Mouse (Mus musculus): ENCODE measurements around the gene Fcgbp.

The Fcgbp gene

DNA sequence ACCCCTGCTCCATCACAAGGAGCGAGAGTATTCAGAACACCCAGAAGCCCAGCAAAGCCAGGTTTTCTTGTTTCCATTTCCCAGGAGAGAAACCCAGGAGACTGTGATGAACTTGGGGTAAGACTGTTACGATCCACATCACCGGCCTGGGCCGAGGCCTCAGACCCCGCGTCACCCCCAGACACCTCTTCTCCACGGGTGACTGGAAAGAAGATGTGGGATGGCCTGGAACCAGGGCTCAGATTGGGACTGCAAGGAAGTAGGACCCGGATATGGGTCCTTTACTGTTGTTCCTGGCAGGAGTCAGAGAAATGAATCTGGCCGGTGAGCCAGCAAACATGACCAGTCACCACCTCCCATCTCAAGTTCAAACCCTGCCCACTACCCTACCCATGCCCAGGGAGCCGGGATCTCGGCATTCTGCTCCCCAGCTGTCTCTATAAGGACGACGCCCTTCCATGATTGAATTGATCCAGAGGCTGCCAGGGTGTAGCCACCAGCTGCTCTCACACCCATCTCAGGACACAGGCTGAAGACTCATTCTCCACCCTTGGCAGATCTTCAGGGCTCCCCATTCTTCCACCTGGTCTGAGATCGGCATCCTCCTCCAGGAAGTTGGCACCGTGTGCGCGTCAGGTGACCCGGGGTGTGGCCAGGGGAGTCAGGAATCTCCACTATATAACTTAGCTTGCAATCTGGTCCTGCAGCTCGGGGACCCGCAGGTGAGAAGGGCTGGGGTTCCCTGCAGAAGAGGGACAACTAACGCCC is at the start of gene Fcgbp:
Gene Fcgbp, plus strand, starts transcription at position 706 of the 768 bp plus-strand sequence.
- TF ChIP-seq GATA4 (IDR thresholded peaks at IDR 0.05; ENCODE audit: insufficient replicate concordance, low read length), result no peak

DNA sequence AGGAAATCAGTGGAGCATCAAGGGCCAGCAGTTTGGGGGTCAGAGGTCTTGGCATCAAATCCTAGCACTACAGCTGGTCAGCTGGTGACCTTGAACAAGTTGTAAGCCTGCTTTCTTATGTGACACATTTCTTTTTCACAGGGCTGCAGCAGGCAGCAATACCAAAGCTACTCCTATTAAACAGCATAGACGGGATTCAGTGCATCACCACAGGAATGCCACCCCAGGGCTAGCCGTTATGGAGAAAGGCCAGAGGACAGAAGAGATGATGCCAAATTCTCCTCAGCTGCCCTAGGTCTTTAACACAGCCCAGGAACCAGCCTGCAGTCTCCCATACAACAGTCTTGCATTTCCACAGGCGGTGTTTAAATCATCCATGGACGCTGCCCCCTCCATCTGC is 26.5 kb upstream of the Fcgbp start:
- TF ChIP-seq GATA4 (IDR thresholded peaks at IDR 0.05; ENCODE audit: insufficient replicate concordance, low read length), result no peak

DNA sequence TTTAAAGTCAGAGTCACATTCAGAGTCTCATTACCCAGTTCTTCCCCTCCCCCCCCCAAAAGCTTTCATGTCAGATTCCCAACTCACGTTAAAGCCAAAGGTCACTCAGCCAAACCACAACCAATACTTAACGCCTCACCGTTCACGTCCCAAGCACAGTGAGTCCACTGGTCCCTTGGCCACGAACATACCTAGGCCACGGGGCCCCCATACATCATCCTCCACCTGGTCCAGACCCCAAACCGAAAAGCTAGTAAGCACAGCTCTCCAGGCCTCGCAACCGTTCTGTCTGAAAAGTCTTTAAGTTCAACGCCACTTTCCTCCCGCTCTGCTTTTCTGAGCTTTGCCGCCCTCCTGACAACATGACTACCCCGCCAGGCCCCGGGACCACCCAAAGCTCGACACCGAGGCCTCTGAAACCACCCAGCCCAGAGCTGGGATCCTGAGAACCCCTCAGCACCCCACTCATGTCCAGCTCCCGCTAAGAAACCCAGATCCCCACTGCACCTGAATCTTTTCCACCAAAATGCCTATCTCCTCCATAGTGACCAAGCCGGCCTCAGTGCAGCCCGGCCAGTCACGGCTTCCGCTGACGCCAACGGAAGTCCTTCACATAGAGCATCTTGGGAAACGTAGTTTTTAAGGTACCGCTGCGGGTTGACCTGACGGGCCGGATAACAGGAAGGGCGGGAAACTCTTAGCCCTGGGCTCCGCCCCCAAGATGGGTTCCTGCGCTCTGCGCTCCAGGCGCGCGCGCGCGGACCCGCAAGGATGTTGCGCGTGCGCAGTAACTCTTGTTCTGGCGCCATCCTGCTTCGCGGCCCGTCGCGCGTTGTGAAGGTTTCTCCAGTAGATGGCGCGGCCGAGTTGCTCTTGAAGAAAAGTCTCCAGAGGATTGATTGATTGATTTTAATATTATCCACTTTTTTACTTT is 21.3 kb upstream of the Fcgbp start, which contains the start of gene Psmc4:
Gene Psmc4, minus strand, starts transcription at position 626 of the 934 bp plus-strand sequence.
- peak; percentile 73; the same call in 1 of the 2 replicates for TF ChIP-seq GATA4 (IDR thresholded peaks at IDR 0.05; ENCODE audit: insufficient replicate concordance, low read length)

DNA sequence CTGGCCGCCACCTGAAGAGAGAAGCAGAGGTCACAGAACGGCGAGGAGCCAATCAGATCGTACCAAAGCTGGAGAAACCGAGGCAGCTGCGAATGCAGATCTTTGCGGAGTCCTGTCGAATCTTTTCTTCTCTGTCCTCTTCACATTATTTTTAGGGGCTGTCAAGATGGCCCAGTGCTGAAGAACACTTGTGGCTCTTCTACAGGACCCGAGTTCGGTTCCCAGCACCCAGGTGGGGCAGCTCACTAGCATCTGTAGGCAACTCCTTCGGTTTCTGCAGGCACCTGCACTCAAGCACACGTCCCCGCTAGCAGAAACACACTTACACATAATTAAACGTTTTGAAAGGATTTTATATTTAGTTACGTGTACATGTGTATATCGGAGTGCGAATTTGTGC is 20.5 kb upstream of the Fcgbp start:
- TF ChIP-seq GATA4 (IDR thresholded peaks at IDR 0.05; ENCODE audit: insufficient replicate concordance, low read length), result no peak

DNA sequence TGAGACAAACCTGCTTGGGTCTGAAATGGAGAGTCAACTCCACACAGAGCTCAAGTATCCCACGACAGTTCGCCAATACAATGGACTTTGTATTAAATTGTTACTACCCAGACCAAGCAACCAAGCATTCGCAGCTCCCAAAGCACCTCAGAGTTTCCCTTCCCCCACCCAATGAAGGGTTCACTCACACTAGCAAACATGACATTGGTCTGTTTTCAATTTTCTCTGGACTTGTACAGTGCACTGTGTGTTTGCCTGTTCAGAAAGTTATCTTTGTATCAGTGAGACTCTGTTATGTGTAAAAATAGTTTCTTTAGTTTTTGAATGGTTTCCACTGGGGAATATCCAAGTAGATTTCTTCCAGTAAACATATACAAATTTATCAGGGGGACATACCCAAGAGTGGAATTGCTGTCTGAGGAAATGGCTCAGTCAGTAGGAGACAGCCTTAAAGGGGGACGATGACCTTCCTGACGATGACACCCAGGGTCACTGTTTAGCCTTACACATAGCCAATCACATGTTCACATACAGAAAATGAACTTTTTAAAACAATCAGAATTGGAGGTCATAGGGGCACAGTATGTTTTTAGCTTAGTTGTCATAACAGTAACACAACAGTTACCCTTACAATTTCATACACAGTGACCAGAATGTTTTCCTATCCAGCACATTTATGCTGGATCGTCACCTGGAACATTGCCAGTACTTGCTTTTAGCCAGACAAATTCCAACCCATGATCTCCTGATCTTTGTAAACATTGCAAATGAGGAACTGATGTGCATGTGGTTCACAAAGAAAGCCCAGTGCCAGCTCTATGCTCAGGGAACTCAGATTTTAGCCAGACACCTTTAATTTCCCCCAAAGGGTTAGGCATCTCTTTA is 17.7 kb upstream of the Fcgbp start:
- no peak; the same call in 1 of the 2 replicates for TF ChIP-seq GATA4 (IDR thresholded peaks at IDR 0.05; ENCODE audit: insufficient replicate concordance, low read length)

DNA sequence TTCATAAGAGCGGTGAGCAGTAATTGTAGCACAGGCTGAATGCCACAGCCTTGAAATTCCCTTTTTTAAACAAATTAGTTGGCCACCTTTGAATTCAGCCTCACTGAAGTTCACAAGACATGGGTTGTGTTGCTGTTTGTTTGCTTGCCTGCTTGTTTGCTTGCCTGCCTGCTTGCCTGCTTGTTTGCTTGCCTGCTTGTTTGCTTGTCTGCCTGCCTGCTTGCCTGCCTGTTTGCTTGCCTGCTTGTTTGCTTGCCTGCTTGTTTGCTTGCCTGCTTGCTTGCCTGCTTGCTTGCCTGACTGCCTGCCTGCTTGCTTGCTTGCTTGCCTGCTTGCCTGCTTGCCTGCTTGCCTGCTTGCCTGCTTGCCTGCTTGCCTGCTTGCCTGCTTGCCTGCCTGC is 11.1 kb upstream of the Fcgbp start:
- no peak for TF ChIP-seq GATA4 (IDR thresholded peaks at IDR 0.05; ENCODE audit: insufficient replicate concordance, low read length)

DNA sequence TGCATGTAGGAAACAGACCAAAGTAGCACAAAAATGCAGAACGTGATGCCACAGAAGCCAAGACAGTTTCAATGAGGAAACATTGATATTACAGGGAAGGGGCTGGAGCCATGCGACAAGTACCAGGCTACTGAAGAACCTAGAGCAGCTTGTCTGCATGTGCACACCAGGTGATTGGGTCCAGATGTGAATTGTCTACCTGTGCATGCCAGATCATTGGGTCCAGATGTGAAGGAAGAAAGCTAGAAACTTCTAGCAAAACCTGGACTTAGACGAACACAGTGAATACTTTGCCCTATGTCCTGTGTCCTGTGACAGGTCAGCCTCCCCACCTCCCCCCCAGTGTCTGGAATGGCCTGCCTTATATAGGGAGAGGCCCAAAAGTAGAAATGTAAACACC is 2.4 kb upstream of the Fcgbp start:
- no peak for TF ChIP-seq GATA4 (IDR thresholded peaks at IDR 0.05; ENCODE audit: insufficient replicate concordance, low read length)

DNA sequence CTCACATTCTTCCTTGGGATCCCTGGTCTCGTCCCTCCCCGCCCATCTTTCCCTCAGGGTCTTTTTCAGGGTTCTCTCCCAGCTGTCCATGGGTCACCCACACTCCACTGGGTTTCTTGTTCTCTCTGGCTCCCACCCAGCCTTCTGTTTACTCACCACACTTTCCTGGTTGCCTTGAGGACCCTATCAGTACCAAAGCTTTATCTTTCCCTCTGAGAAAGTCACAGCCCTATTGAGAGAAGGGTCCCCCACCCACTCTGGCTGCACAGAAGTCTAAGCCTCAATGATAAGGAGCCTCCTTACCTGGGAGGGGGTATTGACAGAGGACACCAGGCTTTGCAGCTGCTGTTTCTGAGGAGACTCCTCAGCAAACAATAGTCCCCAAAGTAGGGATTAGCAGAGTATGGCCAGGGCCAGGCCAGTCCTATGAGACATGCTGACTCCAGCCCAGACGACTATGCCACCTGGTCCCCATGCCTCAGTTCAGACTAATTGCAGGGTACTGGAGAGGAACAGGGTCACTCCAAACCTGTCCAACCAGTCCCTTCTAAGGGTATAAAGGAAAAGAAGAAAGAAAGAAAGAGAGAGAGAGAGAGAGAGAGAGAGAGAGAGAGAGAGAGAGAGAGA is 1.4 kb upstream of the Fcgbp start:
- no peak for TF ChIP-seq GATA4 (IDR thresholded peaks at IDR 0.05; ENCODE audit: insufficient replicate concordance, low read length)

DNA sequence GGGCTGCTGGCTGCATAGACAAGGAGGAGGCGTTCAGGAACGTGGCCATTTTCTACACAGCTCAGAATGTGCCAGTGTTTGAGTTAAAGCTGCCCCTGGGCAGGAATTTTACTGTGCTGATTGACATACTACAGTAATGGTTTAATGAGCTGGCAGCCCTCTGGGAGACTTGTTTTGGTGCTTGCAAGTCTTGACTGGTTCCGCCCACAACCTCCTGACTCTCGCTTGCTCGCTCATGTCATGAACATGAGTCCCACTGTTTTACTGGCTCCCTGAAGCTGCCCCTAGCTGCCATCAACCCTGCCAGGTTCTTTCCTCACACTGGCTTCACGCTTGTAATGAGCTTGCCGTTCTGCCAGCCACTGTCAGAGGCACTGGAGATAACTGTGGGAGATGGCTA is 13.2 kb downstream of the Fcgbp start:
- TF ChIP-seq GATA4 (IDR thresholded peaks at IDR 0.05; ENCODE audit: insufficient replicate concordance, low read length), result no peak

DNA sequence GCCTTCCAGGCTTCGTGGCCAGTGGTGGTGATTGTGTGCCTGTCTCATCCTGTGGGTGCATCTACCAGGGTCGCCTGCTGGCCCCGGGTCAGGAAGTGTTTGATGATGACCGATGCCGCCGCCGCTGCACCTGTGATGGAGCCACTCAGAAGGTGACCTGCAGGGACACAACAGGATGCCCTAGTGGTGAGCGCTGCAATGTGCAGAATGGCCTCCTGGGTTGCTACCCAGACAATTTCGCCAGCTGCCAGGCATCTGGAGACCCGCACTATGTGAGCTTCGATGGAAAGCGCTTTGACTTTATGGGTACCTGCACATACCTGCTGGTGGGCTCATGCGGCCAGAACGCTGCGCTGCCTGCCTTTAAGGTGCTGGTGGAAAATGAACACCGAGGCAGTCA is 15.2 kb downstream of the Fcgbp start:
- no peak for TF ChIP-seq GATA4 (IDR thresholded peaks at IDR 0.05; ENCODE audit: insufficient replicate concordance, low read length)

DNA sequence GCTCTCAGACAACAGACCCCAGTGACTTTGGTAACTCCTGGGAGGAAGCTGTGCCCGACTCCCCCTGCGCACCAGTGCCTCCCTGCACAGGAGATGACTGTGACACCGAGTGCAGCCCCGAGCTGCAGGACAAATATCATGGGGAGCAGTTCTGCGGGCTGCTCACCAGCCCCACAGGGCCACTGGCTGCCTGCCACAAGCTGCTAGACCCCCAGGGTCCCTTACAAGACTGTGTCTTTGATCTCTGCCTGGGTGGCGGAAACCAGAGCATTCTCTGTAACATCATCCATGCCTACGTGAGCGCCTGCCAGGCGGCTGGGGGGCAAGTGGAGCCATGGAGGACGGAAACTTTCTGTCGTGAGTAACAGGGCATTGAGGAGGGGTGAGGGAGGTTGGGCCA is 22.5 kb downstream of the Fcgbp start:
- no peak for TF ChIP-seq GATA4 (IDR thresholded peaks at IDR 0.05; ENCODE audit: insufficient replicate concordance, low read length)

DNA sequence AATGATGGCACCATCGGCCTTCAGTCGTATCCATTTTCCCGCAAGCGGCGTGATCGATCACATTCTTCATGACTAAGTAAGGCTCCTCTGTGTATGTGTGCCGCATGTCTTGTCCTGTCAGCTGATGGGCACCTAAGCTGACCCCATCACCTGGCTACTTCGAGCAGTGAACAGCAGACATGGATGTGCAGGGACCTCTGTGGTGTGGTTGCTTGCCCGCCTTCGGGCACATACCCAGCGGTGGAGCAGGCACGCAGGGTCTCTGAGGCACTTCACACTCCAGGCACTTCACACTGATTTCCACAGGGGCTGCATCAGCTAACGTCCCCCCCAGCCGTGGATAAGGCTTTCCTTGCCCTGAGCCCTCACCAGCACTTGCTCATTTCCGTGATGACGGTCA is 28.1 kb downstream of the Fcgbp start:
- no peak for TF ChIP-seq GATA4 (IDR thresholded peaks at IDR 0.05; ENCODE audit: insufficient replicate concordance, low read length)

DNA sequence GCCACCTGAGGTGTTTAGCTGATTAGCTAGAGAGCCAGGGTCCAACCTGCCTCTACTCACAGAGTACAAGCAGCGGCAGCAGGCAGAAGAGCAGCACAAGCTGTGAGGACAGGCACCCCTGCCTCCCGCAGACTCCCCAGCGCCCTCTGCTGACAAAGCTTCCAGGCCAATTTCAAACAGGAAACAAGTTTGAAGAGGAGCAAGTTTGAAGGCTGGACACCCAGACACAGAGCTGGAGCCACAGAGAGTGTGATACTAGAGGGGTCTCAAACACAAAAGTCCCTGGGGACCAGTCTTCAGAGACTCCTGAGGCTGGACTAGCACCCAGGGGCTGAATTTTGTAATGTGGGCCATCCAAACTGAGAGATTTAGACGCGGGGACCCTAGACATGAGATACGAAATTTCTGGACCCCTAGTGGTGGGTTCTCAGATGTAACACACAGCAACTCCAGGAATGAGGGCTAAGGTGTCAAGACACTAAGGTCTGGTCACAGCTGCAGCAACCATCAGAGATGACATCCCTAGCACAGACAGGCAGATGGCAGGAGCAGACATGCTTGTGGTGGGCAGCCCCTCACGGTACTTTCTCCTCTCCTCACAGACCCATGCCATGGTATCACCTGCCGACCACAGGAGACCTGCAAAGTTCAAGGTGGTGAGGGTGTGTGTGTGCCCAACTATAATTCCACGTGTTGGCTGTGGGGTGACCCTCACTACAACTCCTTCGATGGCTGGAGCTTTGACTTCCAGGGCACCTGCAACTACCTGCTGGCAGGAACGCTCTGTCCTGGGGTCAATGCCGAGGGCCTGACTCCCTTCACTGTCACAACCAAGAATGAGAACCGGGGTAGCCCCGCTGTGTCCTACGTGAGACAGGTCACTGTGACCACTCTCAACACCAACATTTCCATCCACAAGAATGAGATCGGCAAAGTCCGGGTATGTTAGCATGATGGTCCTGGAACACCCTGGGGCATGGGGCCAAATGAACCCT is 29.9 kb downstream of the Fcgbp start:
- no peak for TF ChIP-seq GATA4 (IDR thresholded peaks at IDR 0.05; ENCODE audit: insufficient replicate concordance, low read length)
